Mouse (Mus musculus) embryonic fibroblast, embryonic 13.5 days (primary cell): ENCODE results near the gene Clcnkb.

Source experiments
- CTCF ChIP-seq: IDR thresholded peaks from 2 replicates; pipeline ENCODE4 v1.5.1; 2011; ENCODE audit warnings: mild to moderate bottlenecking, control low read depth, low read length, moderate library complexity, borderline replicate concordance; ENCODE audit not compliant: insufficient read depth
- POLR2A ChIP-seq: IDR thresholded peaks from 2 replicates; pipeline ENCODE4 v1.6.1; 2011; ENCODE audit warnings: low read depth, mild to moderate bottlenecking, control low read depth, low read length, moderate library complexity

GRCm38 (mm10) chr4:141387093-141387784 is 28.6 kb downstream of the Clcnkb start:
- TF ChIP-seq CTCF (peak; percentile 73), POLR2A (no peak)
